Mouse (Mus musculus) liver, adult 2 months (tissue): ENCODE data around the gene Nptxr.

Experiments used
- CTCF ChIP-seq: fragments of 200-500 bp; IDR thresholded peaks from 2 replicates; pipeline ENCODE4 v1.5.1; 2011; ENCODE audit warnings: low read depth, low read length, control low read depth
- POLR2A ChIP-seq: fragments of 200-500 bp; IDR thresholded peaks from 2 replicates; pipeline ENCODE4 v1.6.1; 2011; ENCODE audit warnings: low read length, control low read depth; ENCODE audit not compliant: insufficient read depth; ENCODE audit errors: extremely low read depth

GRCm38 (mm10) chr15:79810997-79811396 lies 6.4 kb upstream of the Nptxr start:
- TF ChIP-seq CTCF (no peak), POLR2A (no peak)
